Mouse (Mus musculus) limb, embryonic 12.5 days (tissue): ENCODE measurements around the gene Slc27a1. TPM values are rescaled to one million over a fixed set of nuclear protein-coding genes. Genes with fewer than 3 reads are reported as not detected.

ENCODE experiments used
- ATAC-seq: fragments of 200-750 bp; cut with Nextera tagmentation; 2 replicates; pipeline ENCODE4 v1.8.0; 2017; ENCODE audit warnings: low read depth, moderate TSS enrichment; ENCODE audit not compliant: insufficient number of reproducible peaks, insufficient read depth, low FRiP score, low TSS enrichment
- H3K27ac ChIP-seq: fragments of 300-500 bp; sonication (generic); 2 replicates; pipeline ENCODE4 v1.5.1; 2016; ENCODE audit warnings: mild to moderate bottlenecking, moderate library complexity
- H3K27me3 ChIP-seq: fragments of 300-500 bp; sonication (generic); 2 replicates; pipeline ENCODE4 v1.6.1; 2016; ENCODE audit warnings: mild to moderate bottlenecking, moderate library complexity
- H3K36me3 ChIP-seq: fragments of 300-500 bp; sonication (generic); 2 replicates; pipeline ENCODE4 v1.6.1; 2016; ENCODE audit warnings: mild to moderate bottlenecking, moderate library complexity
- H3K4me1 ChIP-seq: fragments of 300-500 bp; sonication (generic); replicated peaks from 2 replicates; pipeline ENCODE4 v1.6.1; 2016
- H3K4me2 ChIP-seq: fragments of 300-500 bp; sonication (generic); 2 replicates; pipeline ENCODE4 v1.6.1; 2016; ENCODE audit warnings: mild to moderate bottlenecking, moderate library complexity
- H3K4me3 ChIP-seq: fragments of 300-500 bp; sonication (generic); replicated peaks from 2 replicates; pipeline ENCODE4 v1.5.1; 2016; ENCODE audit warnings: mild to moderate bottlenecking
- H3K9ac ChIP-seq: fragments of 300-500 bp; sonication (generic); replicated peaks from 2 replicates; pipeline ENCODE4 v1.6.1; 2016; ENCODE audit warnings: mild to moderate bottlenecking, moderate library complexity
- H3K9me3 ChIP-seq: fragments of 300-500 bp; sonication (generic); 2 replicates; pipeline ENCODE4 v1.6.1; 2016; ENCODE audit warnings: mild to moderate bottlenecking, moderate library complexity
- WGBS: fragments of 180-500 bp; shearing (Covaris S2); methylation state at CpG from one replicate; pipeline ENCODE4 v1.1.7; 2016; 5-methylcytosine and 5-hydroxymethylcytosine counted together
- polyA plus RNA-seq: library from polyadenylated mRNA; unstranded; fragments of >200 nt; fragmentation: Nextera tagmentation; extraction: Ambion mirVana; gene quantifications from 2 replicates; pipeline ENCODE4 v1.2.1, GENCODE M21; 2016

The Slc27a1 gene
- polyA plus RNA-seq, 1 experiment from 2014 or later = 45.5 TPM

DNA sequence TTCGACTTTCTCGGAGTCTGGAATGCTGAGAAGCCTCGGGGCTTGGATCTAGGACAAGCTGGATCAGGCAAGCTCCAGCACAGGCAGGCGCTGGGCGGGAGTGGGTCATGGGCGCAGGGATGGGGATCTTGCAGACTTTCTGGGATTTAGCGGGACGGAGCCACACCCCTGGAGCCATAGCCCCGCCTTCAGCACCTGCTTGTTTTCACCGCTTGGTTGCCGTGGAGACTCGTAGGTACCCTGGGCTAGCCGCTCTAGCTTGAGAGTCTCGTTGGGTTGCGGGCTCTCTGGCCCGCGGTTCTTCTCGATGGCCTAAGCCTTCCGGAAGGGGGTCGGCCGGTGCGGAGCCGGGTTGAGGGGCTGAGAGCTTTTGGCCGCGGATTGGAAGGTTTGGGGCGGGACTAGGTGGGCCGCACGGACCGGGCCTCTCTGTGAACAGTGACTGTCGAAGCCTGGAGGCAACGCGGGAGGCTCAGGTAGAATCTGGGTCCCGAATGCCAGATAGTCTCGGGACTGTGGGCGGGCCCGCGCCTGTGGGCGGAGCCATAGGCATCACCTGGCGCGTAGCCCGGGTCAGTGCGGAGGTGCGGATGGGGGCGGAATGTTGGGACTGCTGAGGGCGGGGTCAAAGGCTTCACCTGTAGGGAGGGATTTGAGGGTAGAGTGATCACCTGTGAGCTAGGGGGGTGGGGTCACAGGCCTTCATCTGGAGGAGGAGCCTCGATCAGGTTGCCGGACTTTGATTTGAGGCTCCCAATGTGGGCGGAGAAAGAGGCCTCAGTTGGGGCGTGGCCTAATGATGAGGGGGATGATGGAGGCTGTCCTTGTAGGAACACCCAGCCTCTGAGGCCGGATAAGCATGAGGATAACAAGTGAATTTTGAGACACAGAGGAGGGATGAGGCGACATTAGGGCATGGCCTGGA is 946 bp downstream of the Slc27a1 start:
- ATAC-seq = peak; percentile 69

DNA sequence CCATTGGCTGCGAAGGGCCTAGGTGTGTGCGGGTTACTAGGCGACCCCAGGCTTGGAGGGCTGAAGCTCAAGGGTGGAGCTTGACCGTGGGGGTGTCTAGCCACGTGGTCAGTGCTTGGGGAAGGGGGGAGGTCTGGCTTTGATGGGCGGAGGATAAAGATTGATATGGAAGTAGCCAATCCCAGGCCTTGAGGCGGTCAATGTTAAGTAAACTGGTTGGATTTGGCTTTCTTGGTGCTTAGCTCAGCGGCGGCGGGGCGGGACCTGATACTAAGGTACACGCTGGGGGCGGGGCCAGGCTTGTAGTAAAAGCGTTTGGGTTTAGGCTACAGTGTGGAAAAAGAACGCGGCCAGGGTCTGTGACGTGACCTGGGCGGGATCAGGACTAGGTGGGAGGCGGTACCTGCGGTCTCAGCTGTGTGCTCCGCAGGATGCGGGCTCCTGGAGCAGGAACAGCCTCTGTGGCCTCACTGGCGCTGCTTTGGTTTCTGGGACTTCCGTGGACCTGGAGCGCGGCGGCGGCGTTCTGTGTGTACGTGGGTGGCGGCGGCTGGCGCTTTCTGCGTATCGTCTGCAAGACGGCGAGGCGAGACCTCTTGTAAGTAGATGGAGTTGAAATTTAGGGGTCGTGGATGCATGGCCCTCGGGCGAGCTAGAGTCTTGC is 1.7 kb downstream of the Slc27a1 start:
- WGBS = 1% methylated on average over 41 of the region's 41 CpGs
- ATAC-seq = peak; percentile 89
- Histone ChIP-seq H3K27ac (peak overlapping the region; percentile 87), H3K9ac (peak overlapping the region; percentile 73), H3K27me3 (peaks cover 36% of the 10 kb centered on the region), H3K4me2 (peak overlapping the region; percentile 87), H3K36me3 (no peaks in the 10 kb centered on the region), H3K4me3 (peak overlapping the region; percentile 64), H3K4me1 (peaks cover 29% of the 10 kb centered on the region), H3K9me3 (no peaks in the 10 kb centered on the region)

More for the DNA sequence above, 946 bp downstream of the Slc27a1 start:
- Histone ChIP-seq H3K4me3 (peak overlapping the region; percentile 64), H3K27me3 (peaks cover 42% of the 10 kb centered on the region), H3K27ac (peak overlapping the region; percentile 87), H3K4me1 (peaks cover 29% of the 10 kb centered on the region), H3K36me3 (no peaks in the 10 kb centered on the region), H3K9me3 (no peaks in the 10 kb centered on the region), H3K4me2 (peak overlapping the region; percentile 87), H3K9ac (peak overlapping the region; percentile 50; the same call in 1 of the 2 replicates)
- WGBS = under 1% methylated on average over 51 of the region's 51 CpGs

DNA sequence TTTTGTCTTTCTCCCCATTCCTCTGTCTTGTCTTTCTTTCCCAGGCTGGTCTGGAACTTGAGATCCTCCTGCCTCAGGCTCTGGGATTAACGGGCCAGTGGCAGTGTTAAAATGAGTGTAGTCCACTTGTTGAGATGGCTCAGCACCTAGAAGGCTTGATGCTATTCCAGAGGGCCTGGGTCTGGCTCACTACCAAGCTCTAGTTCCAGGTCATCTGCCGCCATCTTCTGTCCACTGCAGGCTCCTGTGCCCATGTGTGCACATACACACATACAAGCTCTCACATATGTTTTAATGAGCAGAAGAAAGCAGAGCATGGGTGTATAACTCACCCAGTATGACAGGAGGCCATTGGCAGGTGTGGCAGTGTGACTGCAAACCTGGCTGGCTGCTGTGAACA is 3.4 kb downstream of the Slc27a1 start:
- no peak overlapping the region for H3K27ac ChIP-seq
- H3K9ac ChIP-seq = no peak overlapping the region
- no peak for ATAC-seq
- H3K36me3 ChIP-seq = no peaks in the 10 kb centered on the region
- H3K4me3 ChIP-seq = no peak overlapping the region
- H3K4me1 ChIP-seq = peaks cover 29% of the 10 kb centered on the region
- H3K4me2 ChIP-seq = 0 out of 2 replicates have a peak overlapping the region, but pooled peaks have one; percentile 87
- 85% methylated on average over 2 of the region's 2 CpGs for WGBS
- H3K27me3 ChIP-seq = peaks cover 23% of the 10 kb centered on the region
- no peaks in the 10 kb centered on the region for H3K9me3 ChIP-seq

DNA sequence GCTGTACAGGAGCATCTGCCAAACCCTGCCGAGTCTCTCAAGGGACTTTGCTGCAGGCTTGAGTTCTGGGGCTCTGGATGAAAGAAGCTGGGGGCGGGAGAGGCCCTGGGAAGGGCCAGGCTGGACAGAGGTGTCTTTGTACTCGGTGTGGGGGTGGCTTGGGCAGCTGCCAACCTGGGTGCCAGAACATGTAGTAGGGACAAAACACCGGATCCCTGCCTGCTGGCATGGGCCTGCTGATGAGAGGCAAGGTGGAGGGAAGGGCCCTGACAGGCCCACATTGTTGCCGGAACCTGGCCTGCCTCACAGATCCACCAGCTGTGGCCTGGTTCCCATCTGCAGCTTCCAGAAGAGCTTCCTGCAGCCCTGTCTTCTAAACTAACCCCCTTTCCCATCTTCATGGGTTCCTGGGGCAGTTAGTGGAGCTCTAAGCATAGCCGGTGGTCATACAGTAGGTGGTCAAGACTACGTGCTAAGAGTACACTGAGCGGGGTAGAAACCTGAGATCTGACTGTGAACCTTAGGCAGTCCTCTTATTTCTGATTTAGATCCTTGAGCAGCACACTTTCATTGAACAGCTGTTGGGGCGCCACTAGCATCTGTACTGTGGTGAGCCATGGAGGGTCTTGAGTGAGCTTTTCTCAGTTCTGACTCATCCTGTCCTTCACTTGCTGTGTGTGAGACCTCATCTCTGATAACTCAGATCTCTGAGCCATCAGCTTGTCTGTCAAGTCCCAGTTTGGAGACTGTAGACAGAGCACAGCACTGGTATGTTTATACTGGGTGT is 4.4 kb downstream of the Slc27a1 start:
- H3K4me1 ChIP-seq = peaks cover 29% of the 10 kb centered on the region
- H3K4me2 ChIP-seq = 0 out of 2 replicates have a peak overlapping the region, but pooled peaks have one; percentile 10
- peak overlapping the region; percentile 66 for H3K27ac ChIP-seq
- no peak overlapping the region for H3K4me3 ChIP-seq
- H3K9ac ChIP-seq = peak overlapping the region; percentile 28; the same call in 1 of the 2 replicates
- H3K27me3 ChIP-seq = peaks cover 13% of the 10 kb centered on the region
- no peaks in the 10 kb centered on the region for H3K36me3 ChIP-seq
- WGBS = 78% methylated on average over 9 of the region's 9 CpGs
- H3K9me3 ChIP-seq = no peaks in the 10 kb centered on the region
- no peak for ATAC-seq

DNA sequence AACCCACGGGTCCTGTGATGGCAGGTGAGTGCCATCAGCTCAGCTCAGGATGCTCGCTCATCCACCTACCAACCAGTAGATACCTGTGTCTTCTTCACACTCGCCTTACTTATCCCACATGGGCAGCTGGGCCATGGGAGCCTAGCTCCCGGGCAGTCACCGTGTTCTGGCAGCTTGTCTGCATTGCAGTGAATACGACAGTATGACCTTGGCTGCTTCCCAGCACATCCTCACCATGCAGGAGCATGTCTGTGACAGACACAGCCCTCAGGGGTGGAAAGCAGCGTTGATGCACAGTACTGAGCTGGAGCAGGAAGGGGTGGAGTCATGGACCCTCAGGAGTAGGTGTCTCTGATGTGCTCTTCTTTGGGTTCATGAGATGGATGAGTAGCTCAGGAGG is 5.7 kb downstream of the Slc27a1 start:
- Histone ChIP-seq H3K9ac (no peak overlapping the region), H3K36me3 (no peaks in the 10 kb centered on the region), H3K9me3 (no peaks in the 10 kb centered on the region), H3K27ac (no peak overlapping the region), H3K4me2 (no peak overlapping the region), H3K27me3 (no peaks in the 10 kb centered on the region), H3K4me3 (no peak overlapping the region), H3K4me1 (peaks cover 19% of the 10 kb centered on the region)
- WGBS = 74% methylated on average over 7 of the region's 7 CpGs
- ATAC-seq = no peak

DNA sequence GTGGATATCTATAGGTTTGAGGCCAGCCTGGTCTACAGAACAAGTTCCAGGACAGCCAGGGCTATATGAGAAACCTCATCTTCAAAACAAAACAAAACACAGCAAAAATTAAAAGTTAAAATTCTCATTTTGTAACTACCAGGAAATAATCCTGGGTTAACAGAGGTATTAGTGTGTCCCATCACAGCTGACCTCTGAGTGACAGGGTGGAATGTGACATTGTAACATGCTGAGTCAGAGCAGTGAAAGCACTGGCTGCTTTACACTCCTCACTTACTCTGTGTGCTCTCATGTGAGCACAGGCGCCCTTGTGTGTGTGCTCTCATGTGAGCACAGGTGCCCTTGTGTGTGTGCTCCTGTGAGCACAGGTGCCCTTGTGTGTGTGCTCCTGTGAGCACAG is 6.3 kb downstream of the Slc27a1 start:
- Histone ChIP-seq H3K9me3 (no peaks in the 10 kb centered on the region), H3K4me3 (no peak overlapping the region), H3K27ac (no peak overlapping the region), H3K4me2 (no peak overlapping the region), H3K4me1 (peaks cover 19% of the 10 kb centered on the region), H3K36me3 (no peaks in the 10 kb centered on the region; the same call in 1 of the 2 replicates), H3K27me3 (no peaks in the 10 kb centered on the region; the same call in 1 of the 2 replicates), H3K9ac (no peak overlapping the region)
- 60% methylated on average over 1 of the region's 1 CpGs for WGBS
- no peak for ATAC-seq

DNA sequence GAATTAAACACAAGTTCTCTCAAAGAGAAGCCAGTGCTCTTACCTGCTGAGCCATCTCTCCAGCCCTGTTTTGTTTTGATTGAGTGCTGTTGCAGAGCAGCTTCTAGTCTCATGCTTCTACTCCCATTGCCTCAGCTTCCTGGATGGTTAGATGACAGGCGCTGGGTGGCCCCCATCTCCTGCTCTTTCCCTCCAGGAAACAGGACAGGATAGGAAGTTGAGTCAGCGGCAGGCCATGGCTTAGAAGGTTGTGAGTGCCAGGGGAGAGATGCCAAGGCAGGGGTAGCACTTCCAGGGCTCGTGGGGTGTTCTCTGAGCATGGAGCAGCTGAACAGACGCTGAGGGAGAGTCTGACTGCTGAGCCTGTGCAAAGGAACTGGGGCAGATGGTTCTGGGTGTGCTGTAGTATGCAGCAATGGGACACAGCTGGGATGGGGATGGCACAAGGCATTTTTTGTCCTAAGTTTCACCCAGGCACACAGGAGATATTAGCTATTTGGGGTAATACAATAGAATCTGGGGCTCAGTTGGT is 9.2 kb downstream of the Slc27a1 start:
- Histone ChIP-seq H3K4me2 (no peak overlapping the region), H3K9ac (0 out of 2 replicates have a peak overlapping the region, but pooled peaks have one; percentile 8), H3K27me3 (no peaks in the 10 kb centered on the region; the same call in 1 of the 2 replicates), H3K36me3 (peaks cover 21% of the 10 kb centered on the region), H3K4me1 (peaks cover 5% of the 10 kb centered on the region), H3K27ac (no peak overlapping the region), H3K4me3 (no peak overlapping the region), H3K9me3 (no peaks in the 10 kb centered on the region)
- 73% methylated on average over 4 of the region's 4 CpGs for WGBS
- ATAC-seq = no peak

DNA sequence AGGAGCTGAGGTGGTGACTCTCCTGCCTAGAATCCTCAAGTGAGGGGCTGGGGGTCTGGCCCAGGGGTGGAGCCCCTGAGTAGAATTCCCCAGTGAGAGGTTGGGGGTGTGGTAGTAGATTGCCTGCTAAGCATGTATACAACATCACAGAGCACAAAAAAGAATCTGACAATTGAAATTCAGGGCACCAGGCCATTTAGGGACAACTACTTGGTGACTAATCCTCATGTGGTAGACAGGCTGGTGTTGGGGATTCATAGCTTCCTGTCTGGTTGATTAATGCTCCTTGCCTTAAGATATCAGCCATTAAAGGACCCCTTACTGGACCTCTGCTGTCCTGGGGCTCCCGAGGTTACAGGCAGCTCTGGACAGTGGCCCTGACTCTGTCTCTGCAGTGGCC is 10.3 kb downstream of the Slc27a1 start:
- H3K9ac ChIP-seq = no peak overlapping the region
- peaks cover 26% of the 10 kb centered on the region for H3K36me3 ChIP-seq
- H3K27ac ChIP-seq = no peak overlapping the region
- no peak overlapping the region for H3K4me2 ChIP-seq
- WGBS = 80% methylated on average over 1 of the region's 1 CpGs
- H3K9me3 ChIP-seq = no peaks in the 10 kb centered on the region
- ATAC-seq = no peak
- no peak overlapping the region for H3K4me3 ChIP-seq
- no peaks in the 10 kb centered on the region for H3K4me1 ChIP-seq
- no peaks in the 10 kb centered on the region; the same call in 1 of the 2 replicates for H3K27me3 ChIP-seq

DNA sequence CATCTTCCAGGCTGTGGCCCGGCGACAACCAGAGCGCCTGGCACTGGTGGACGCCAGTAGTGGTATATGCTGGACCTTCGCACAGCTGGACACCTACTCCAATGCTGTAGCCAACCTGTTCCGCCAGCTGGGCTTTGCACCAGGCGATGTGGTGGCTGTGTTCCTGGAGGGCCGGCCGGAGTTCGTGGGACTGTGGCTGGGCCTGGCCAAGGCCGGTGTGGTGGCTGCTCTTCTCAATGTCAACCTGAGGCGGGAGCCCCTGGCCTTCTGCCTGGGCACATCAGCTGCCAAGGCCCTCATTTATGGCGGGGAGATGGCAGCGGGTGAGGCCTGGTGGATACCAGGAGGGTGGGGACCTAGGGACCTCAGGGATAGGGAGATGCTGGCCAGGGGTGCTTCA is 10.8 kb downstream of the Slc27a1 start:
- no peak for ATAC-seq
- Histone ChIP-seq H3K27me3 (no peaks in the 10 kb centered on the region; the same call in 1 of the 2 replicates), H3K9ac (no peak overlapping the region), H3K27ac (no peak overlapping the region), H3K4me2 (no peak overlapping the region), H3K4me1 (no peaks in the 10 kb centered on the region), H3K4me3 (no peak overlapping the region), H3K36me3 (peaks cover 30% of the 10 kb centered on the region), H3K9me3 (no peaks in the 10 kb centered on the region)
- WGBS = 86% methylated on average over 14 of the region's 14 CpGs

DNA sequence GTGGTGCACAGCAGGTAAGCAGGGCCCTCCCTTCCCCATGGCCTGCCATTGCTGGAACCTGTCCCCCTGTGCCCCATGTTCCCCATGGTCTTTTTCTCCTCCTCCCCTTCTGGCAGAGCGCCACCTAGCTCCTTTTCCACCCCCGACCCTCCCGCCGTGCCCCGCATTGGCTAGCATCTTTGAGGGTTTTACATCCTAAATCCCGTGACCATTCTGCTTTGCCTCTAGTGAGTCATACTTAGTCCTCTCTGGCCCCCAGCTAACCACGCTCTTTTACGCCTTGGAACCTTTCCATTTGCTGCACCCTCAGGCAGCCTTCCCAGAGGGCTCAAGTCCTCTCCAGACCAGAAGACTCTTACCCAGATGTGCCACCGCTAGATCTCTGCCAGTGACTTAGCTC is 11.5 kb downstream of the Slc27a1 start:
- H3K4me3 ChIP-seq = no peak overlapping the region
- H3K9me3 ChIP-seq = no peaks in the 10 kb centered on the region
- WGBS = 46% methylated on average over 9 of the region's 9 CpGs
- ATAC-seq = no peak
- no peak overlapping the region for H3K27ac ChIP-seq
- no peak overlapping the region for H3K9ac ChIP-seq
- peaks cover 38% of the 10 kb centered on the region for H3K36me3 ChIP-seq
- no peaks in the 10 kb centered on the region for H3K4me1 ChIP-seq
- no peaks in the 10 kb centered on the region; the same call in 1 of the 2 replicates for H3K27me3 ChIP-seq
- no peak overlapping the region for H3K4me2 ChIP-seq
